Mouse (Mus musculus) cerebellum, adult 18-20 months (tissue): ENCODE results near the gene Ptprcap.
A peak's percentile ranks its signal among the peaks of the same experiment; 100 is the strongest.

Source experiments
- DNase-seq, 2 experiments: peaks; one replicate each; pipeline ENCODE4 v3.0.0; 2021

The Ptprcap gene

DNA sequence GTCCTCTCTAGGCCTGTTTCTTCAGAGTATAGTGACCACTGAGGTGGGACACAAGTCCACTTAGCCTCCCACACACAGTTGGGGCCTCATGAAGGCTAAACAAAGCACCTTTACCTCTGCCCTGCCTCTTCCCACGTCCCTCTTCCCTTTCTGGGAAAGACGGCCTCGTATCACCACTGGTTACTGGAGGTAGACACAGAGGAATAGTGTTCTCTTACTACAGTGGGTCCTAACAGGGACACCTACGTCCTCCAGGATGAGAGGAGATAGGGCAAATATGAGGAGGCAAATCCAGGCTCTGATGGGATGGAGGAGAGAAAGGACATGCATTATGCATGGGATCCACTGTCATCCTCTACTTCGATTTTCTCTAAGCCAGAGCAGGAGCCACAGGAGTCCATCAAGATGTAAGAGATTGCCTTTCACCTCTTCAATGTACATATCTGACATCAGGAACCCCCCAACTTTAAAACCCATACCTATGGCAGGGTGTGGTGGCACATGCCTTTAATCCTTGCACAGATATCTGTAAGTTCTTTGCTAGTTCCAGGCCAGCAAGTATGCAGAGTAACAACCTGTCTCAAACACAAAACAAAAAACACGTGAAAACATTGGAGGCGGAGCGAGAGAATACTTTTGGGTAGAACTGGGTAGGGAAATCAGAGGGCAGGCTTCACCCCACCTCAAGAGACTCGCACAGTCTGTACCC lies 5.5 kb upstream of the Ptprcap start:
- DNase-seq: no peak

DNA sequence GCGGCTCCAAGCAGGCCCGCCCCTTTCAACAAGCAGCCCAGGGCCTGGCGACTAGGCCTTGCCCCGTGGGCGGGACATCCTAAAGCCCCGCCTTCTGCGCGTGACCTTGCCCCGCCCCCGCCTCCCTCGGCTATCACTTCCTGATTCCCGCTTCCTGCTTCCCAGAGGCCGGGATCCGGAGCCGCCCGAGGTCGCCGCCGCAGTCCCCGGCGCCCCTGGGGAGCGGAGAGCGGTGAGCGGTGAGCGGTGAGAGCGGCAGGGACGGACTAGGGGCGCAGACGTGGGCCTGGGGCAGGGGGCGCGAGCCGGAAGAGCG lies 5.0 kb upstream of the Ptprcap start, which contains the start of gene Coro1b:
Gene Coro1b, plus strand, starts transcription at position 129 of the 316 bp plus-strand sequence.
- peak; percentile 97 for DNase-seq

DNA sequence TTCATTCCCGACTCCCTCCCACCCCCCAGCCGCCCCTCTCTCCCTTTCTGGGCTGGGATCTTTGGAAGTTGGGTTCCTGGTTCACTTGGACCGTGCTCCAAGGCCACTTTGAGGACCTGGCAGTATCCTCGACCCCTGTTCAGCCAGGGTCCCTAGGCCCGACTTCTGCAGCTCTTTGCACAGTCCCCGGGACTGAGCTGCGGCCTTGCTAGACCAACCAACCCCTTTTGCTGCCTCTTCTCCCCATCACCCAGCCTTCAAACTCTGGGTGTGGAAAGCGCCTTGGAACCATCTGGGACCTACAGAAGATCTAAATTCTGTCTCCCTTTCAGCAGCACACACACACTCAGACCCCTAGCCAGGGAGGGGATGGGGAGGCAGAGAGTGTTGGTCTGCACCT lies 4.6 kb upstream of the Ptprcap start:
- no peak for DNase-seq

DNA sequence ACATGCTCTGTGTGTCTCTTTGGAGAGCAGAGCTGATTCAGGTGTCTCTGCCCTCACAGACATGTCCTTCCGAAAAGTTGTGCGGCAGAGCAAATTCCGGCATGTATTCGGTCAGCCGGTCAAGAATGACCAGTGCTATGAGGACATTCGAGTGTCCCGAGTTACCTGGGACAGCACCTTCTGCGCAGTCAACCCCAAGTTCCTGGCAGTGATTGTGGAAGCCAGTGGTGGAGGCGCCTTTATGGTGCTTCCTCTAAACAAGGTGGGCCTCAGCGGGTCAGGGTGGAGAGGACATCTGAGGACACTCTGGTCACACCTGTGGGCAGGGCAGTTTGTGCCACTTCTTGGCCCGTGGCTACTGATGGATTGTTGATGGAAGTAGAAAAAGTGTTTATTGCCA lies 4.1 kb upstream of the Ptprcap start:
- no peak for DNase-seq

DNA sequence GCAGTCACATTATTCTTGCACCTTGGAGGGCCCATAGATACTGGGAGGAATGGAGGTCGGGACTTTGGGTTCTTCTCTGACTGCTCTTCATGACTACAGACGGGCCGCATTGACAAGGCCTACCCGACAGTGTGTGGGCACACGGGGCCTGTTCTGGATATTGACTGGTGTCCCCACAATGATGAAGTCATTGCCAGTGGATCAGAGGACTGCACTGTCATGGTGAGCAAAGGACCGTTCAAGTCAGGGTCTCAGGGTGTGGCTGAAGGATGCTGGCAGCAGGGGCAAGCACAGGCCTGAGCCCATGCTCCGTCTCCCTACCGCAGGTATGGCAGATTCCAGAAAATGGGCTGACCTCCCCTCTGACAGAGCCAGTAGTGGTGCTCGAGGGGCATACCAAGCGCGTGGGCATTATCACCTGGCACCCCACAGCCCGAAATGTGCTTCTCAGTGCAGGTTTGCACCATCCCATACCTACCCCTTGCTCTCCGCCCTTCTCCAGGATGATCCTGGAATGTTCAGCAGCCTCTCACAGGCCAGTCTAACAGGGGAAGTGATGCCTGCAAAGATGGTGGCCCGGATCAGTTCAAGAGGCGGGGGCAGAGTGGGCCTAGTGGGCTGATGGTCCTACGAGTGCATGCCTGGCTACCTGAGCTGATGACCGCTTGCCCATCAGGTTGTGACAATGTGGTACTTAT lies 3.5 kb upstream of the Ptprcap start:
- DNase-seq: no peak

DNA sequence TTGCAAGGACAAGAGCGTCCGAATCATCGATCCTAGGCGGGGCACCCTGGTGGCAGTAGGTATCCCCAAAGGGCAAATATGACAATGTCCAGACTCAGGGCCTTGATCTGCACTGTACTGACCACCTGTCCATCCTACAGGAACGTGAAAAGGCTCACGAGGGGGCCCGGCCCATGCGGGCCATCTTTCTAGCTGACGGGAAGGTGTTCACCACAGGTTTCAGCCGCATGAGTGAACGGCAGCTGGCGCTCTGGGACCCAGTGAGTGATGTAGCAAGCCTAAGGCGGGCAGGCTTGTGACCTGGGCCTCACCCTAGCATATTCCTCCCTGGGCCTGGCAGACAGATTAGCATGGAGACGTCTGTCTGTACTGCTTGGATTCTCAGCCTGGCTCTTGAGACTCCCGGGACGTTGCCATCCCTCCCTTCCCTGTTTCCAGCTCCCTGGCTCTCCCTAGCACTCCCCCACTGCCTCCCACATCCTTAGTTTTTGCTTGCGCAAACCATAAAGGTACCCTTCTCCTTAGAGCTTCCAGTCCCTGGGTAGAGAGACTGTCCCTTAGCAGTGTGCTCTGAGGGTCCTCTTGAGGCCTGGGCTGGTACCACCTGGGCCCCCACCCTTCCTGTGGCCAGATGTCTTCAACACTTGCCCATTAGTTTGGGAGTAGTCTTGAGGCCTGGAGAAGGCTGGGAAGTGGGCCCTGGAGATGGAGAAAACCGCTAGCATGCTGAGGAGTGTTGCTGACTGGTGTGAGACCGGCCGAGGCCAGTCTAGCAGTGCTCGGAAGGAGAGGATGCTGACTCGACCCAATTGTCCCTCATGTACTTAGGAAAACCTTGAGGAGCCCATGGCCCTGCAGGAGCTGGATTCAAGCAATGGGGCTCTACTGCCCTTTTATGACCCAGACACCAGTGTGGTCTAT lies 2.6 kb upstream of the Ptprcap start:
- no peak for DNase-seq

DNA sequence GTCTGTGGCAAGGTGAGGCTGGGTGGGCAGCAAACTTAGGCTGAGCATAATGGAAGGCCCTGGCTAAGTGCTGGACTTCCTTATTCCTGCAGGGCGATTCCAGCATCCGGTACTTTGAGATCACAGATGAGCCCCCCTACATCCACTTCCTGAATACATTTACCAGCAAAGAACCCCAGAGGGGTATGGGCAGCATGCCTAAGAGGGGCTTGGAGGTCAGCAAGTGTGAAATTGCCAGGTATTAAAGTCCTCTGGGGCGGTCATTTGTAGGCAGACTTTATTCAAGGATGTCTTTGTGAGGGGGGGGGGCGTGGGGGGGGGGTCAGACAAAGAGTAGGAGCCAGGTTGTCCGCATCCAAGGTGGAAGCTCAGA lies 1.9 kb upstream of the Ptprcap start:
- DNase-seq: no peak

DNA sequence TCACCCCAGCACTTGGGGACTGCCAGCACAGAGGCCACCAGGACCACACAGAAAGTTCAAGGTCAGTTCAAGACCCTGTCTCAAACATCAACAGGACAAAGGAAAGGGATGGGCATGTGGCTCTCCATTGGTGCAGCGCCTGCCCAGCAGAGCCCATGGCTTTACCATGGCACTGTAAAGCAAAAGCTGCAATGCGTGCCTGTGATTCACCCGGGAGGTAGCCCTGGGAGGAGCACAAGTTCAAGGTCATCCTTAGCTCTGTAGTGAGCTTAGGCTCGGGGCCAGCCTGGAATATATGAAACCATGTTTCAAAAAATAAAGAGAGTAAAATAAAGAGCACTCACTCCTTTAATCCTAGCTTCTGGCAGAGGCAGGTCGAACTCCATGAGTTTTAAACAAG lies 1.5 kb upstream of the Ptprcap start:
- no peak for DNase-seq

DNA sequence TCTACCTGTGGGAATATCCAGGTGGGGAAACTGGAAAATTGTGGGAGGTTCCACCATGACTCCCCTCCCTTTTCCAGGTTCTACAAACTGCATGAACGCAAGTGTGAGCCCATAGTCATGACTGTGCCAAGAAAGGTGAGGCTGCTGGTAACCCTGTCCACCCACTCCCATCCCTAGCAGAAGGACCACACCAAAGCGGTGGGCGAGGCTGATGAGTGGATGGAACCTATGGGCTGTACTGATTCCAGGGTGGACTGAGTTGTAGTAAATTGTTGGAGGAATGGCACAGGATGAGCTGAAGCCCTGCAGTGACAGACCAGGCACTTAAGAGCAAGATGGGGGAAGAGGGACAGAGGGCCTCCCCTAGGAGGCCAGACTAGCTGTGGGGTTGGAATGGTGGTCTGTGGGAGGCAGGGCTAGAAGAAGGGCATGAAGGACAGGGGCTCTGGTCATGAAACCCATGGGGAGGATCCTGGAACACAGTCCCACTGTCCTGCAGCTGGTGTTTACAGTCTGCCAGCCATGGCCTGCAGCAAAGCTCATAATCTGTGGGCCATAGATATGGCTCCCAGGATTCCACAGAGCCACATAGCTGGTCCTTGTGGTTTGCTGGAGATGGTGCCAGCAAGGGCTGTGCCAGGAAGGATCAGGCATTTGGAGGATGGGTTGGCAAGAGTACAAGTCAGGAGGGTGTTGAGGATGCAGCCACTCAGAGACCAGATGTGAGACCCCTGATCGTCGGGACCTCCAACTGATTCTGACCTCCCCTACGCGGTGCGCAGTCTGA lies 766 bp upstream of the Ptprcap start:
- DNase-seq: no peak

DNA sequence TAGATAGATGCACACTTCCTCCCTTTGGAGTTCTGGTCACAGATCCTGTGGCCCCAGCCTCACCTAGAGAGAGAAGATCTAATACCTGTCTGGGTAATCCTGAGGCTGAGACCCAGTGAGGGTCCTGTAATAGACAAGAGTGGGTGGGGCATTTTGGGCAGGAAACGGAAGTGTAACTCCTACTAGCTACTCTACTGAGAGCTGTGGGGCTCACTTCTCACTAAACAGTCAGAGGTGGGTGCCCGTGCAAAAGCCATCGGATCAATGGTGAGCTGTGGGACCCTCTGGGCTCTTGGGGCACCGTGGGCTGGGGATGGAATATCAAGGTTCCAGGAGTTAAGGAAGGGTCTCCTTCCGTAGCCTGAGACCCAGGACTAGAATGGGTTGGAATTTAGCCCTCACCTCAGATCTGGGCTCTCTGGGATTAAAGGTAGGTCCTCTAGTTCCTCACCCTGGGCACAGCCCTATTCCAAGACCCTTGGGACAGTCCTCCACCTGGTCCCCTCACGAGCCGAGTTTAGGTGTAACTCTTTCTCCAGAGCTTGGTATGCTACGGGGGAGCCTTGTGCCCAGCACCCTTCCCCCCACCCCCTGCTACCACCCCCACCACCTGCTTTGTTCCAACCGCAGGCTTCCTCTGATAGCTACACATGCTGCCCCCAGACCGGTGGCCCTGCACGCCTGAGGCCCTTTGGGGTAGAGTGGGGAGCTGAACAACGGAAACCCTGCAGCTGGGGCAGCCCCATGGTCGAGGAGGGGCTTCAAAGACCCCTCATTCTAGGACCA lies 1.2 kb downstream of the Ptprcap start:
- DNase-seq: no peak

DNA sequence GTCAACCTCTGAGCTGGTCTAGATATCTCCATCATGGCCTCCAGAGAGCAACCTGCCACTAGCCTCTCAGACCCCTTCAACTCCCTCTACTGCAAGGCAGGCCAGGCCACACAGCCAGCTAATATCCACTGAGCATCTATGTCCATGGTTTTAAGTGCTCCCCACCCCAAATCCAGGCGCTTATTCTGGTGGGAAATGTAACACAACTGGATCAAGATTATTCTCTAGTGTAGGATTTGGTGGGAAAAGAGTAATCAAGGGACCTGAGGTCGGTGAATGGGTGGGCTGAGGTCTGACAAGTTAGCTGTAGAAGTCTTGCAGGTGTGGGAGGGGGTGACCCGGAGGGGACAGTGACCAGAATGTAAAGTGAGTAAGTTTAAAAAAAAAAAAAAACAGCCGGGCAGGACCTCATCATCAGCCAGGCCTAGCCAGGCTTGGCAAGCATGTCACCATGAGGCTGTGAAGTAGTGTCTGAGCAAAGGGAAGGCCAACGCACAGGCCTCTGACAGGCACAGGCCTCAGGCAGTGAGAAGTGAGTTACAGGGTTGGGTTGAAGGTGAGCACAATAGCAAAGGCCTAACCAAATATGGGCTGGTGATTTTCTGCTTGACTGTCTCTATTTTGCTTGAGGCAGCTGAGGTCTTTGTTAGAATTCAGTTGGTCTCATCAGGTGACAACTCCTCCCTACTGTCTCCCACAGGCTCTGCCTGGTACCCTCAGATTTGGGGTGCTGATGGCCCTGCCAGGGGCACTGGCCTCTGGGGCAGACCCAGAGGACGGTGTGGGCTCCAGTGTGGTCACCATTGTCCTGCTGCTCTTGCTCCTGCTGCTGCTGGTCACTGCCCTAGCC lies 2.0 kb downstream of the Ptprcap start:
- DNase-seq: peak in 1 of 2 experiments; percentile 8

DNA sequence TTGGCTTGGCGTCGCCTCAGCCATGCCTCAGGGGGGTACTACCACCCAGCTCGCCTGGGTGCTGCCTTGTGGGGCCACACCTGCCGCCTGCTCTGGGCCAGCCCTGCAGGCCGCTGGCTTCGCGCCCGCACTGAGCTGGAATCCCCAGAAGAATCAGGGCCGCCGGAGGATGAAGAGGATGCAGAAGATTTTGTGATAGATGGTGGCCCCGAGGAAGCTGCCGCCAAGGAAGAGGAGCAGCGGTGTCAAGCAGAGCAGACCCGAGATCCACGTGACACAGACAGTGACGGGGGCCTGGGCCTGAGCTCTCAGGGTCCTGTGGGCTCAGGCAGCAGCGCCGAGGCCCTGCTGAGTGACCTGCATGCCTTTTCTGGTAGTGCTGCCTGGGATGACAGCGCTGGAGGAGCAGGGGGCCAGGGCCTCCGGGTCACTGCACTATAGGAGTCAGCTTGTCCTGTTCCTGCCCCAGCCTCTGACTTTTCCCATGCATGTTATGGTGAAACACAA lies 2.7 kb downstream of the Ptprcap start:
- DNase-seq: peak in 1 of 2 experiments; percentile 35

DNA sequence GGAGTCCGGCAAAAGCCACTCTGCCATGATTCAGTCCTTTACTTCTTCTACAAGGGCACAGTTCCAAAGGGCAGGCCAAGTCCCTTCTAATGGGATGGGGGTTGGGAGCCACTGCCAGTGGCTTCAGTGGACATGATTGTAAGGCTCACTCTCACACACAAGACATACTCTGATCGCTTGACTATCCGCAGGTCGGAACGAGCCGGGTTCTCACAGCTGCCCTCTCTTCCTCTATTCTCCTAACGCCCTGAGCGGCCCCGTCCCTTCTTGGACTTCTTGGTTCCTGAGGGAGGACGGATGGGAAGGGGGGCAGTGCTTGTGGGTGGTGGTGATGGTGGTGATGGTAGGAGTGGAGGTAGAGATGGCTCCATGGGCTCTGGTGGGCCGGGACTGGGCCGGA lies 3.4 kb downstream of the Ptprcap start:
- peak in 1 of 2 experiments; percentile 6 for DNase-seq

DNA sequence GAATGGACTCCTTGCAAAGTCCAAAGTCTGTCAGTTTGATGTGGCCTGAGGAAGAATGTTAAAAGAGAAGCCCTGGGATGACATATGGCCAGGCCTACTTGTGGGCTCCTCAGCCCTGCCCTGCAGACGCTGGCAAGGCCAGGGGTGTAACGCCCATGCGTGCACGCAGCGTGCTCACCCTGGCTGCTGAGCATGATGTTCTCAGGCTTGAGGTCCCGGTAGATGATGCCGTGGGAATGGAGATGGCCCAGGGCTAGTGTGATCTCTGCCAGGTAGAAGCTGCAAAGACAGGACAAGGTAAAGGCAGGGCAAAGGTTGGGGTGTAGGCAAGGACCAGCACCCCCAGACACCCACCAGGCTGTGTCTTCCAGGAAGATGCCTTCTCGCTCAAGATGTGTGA lies 5.6 kb downstream of the Ptprcap start:
- DNase-seq: no peak

DNA sequence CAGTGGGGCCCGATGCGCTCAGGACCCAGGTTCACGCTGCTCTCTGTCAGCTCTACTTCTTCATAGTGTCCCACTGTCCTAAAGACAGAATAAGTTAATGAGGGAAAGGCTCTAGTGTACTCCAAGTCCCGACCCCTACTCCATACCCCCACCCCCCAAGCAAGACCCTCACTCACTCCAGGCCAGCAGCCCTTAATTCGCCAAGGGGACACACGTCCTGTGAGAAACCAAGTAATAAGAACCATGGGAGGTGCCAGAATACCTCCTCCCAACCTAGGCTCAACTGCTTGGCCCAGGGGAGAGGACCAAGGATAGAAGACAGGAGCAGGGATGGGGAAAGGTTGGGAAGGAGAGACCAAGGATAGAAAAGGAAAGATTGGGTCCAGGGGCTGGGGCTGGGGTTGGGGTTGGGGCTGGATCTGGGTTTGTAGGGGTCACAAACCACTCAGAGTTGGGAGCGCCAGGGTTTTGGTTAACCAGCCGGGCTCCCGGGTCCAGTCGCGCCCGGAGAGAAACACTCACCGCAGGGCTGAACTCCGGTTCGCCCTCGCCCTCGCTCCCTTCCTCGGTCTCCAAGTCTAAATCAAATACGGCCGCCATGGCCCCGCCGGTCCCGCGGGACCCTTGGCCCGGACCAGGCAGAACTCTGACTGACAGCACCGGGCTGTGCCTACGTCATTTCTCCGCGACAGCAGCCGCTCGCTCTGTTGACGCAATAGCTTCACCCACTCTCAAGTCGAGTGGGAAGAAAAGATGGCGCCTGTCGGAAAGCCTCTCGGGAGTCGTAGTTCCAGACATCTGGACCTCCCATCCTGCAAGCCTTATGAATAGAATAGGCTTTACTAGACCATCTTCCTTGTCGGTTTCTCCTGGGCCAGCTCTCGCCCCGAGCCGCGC lies 9.5 kb downstream of the Ptprcap start, which contains the start of gene Rps6kb2:
Gene Rps6kb2, minus strand, starts transcription at position 709 of the 897 bp plus-strand sequence.
- DNase-seq: peak; percentile 97 to 98

DNA sequence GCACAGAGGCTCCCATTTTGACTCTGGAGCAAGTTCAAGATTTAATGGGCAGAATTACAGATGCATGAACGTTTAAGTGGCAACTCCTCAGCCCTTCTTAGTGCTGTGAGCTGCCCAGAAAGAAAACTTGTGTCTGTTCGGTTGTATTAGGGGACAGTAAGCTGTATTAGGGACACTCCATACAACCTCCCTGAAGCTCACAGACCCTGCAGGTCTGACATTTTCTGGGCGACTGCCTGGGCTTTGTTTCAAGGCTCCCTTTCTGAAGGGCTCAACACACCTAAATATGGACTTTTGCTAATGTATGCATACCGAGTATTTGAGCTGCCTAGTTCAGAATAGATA lies 10.1 kb downstream of the Ptprcap start:
- DNase-seq: no peak

DNA sequence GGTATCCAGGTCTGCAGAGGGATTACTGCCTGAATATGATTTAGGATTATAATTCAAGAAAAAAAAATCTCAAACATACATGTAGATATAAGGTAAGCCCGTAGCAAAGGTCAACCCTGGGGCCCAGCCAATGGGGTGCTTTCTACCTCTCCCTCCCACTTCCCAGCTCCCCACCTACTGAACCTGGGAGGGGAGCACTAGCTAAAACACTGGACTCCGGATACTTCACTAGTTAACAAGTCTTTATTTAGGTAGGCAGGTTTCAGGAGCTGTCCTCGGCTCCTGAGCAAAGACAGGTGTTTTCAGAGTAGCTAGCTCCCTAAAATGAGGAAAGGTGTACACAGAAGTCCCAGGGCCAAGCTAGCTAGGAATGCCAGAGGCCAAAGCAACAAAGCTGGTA lies 10.7 kb downstream of the Ptprcap start:
- DNase-seq: no peak

DNA sequence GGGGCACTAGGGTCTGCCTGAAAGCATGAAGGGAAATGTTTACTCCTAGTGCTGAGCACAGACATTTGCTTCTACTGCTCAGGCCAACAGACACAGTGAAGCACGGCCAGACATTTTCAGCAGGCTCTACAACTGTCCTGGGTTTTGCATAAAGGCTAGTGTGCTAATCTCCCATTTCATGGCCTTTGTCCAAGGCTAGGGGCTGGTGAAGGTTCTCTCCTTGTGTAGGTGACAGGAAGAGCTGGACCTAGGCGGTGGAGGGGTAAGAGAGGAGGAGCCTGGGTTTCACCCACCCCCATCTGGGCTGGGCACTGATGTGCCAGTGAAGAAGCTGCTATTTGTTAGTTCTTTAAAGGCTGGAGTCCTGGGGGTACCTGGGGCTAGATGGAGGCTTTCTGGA lies 11.3 kb downstream of the Ptprcap start:
- DNase-seq: no peak

DNA sequence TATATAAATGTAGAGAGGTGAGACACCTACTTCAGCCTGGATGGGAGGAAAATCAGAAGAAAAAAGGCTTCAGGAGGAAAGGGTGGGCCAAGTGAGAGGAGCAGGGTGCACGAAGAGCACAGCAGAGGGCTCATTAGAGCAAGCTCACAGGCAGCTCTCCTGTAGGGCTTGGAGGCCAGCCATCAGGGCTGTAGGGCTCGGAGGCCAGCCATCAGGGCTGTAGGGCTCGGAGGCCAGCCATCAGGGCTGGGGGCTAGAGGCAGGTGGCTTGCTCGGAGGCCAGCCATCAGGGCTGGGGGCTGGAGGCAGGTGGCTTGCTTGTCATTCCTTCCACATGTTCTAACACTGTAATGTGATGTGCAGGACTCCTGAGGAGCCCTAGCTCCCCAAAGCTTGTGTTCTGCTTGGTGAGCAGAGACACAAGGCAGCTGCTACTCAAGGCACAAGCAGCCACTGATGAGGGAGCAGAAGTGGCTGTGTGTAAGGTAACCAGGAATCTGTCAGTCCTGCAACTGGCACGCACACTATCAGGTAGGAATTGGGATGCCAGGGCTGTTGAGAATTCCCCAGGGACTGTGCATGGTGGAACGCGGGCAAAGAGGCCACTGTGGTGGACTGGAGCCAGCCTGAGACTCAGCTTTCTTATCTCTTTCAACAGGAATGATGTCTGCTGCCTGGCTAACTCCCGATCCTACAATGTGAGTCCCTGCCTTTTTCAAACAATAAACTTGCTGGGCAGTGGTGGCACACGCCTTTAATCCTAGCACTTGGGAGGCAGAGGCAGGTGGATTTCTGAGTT lies 13.5 kb downstream of the Ptprcap start:
- DNase-seq: peak in 1 of 2 experiments; percentile 10
